Mouse (Mus musculus) ES-Bruce4 (cell line): ENCODE results near the gene Ccdc180. TPM values are rescaled to one million over a fixed set of nuclear protein-coding genes. Genes with fewer than 3 reads are reported as not detected.

Experiments used
- H3K27ac ChIP-seq: 2 replicates; pipeline ENCODE4 v1.5.1; 2012; ENCODE audit warnings: low read length, inconsistent platforms; ENCODE audit not compliant: insufficient read depth
- H3K27me3 ChIP-seq: 2 replicates; pipeline ENCODE4 v1.6.1; 2012; ENCODE audit warnings: mild to moderate bottlenecking, low read length, inconsistent platforms; ENCODE audit not compliant: control insufficient read depth, poor library complexity, insufficient read depth, severe bottlenecking
- H3K36me3 ChIP-seq: 2 replicates; pipeline ENCODE4 v1.6.1; 2012; ENCODE audit warnings: inconsistent platforms, mild to moderate bottlenecking, low read length, moderate library complexity; ENCODE audit not compliant: control insufficient read depth, poor library complexity, insufficient read depth, severe bottlenecking
- H3K4me1 ChIP-seq: one replicate; pipeline ENCODE4 v1.8.1; 2011; ENCODE audit warnings: low read length; ENCODE audit not compliant: control insufficient read depth, insufficient read depth
- H3K4me3 ChIP-seq: 2 replicates; pipeline ENCODE4 v1.5.1; 2011; ENCODE audit warnings: low read depth, mild to moderate bottlenecking, low read length
- H3K9ac ChIP-seq: 2 replicates; pipeline ENCODE4 v1.6.1; 2012; ENCODE audit warnings: low read depth, mild to moderate bottlenecking, inconsistent platforms; ENCODE audit not compliant: poor library complexity, severe bottlenecking
- H3K9me3 ChIP-seq: replicated peaks from 2 replicates; pipeline ENCODE4 v1.6.1; 2012; ENCODE audit warnings: mild to moderate bottlenecking, low read length, inconsistent platforms; ENCODE audit not compliant: control insufficient read depth, poor library complexity, insufficient read depth, severe bottlenecking
- CTCF ChIP-seq: IDR thresholded peaks from one replicate; pipeline ENCODE4 v1.8.1; 2011; ENCODE audit warnings: low read depth, low read length
- EP300 ChIP-seq: IDR thresholded peaks from 2 replicates; pipeline ENCODE4 v1.6.1; 2011; ENCODE audit warnings: low read depth, low read length; ENCODE audit not compliant: insufficient read depth
- POLR2A ChIP-seq: IDR thresholded peaks from one replicate; pipeline ENCODE4 v1.8.1; 2011; ENCODE audit warnings: low read length; ENCODE audit not compliant: insufficient read depth
- polyA plus RNA-seq: library from polyadenylated mRNA; stranded (reverse); fragments of >200 nt; gene quantifications from 2 replicates; pipeline ENCODE4 v1.2.4, GENCODE M21; 2011; ENCODE audit warnings: low read depth; ENCODE audit not compliant: missing spikeins, insufficient read depth, insufficient read length

The Ccdc180 gene
- polyA plus RNA-seq, 1 experiment, result 0.21 TPM

DNA sequence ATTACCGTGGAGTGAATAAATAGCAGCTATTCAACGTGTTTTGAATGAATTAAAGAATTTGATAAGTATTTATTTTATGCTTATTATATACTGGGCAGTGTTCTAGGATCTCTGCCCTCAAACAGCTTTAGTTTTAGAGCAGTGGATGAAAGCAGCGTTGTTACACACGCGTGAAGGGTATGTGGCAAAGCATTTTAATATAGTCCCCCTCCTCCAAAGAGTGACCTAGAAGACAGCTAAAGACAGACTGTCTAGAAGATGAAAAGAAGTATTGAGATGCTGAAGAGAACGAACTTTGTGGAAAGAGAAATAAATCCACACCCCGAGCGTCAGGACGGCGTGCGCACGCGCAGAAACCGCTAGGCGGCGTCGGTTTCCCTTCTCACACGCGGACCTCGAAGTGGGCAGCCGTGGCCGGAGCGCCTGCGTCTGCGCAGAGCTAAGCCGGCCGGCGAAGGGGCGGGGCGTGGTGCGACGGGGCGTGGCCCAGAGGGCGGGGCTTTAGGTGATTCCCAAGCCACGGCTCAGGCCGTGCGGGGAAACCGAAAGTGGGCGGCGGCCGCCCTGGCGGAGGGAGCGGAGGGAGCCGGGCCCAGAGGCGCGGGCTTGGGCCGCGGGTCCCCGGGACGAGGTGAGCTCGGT is 81.8 kb downstream of the Ccdc180 start:
- H3K4me1 ChIP-seq, result no peaks in the 10 kb centered on the region

DNA sequence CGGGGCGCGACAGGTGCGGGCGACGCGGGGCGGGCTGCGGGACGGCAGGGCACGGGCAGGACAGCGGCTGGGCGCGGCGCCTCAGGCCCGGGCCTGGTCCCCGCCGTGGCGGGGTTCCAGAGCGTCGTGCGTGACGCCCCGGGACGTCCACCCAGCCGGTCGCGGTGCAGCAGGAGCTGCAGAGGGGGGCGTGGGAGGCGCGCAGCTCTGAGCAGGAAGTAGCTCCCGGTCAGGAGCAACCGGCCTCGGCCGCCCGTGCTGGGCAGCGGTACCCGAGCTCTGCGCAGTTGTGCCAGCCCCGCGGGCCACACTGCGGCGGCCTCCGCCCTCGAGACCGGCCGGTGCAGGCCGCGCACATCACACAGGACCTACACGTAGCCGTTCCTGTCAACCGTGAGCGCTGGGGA is 82.3 kb downstream of the Ccdc180 start:
- Histone ChIP-seq H3K4me3 (peak overlapping the region; percentile 65), H3K27ac (no peak overlapping the region), H3K4me1 (no peaks in the 10 kb centered on the region), H3K9ac (peak overlapping the region; percentile 65), H3K27me3 (peaks cover 10% of the 10 kb centered on the region), H3K36me3 (no peaks in the 10 kb centered on the region), H3K9me3 (no peaks in the 10 kb centered on the region)
- TF ChIP-seq EP300 (no peak), POLR2A (no peak), CTCF (no peak)

More for the DNA sequence above, 81.8 kb downstream of the Ccdc180 start:
- no peaks in the 10 kb centered on the region for H3K9me3 ChIP-seq
- peaks cover 10% of the 10 kb centered on the region for H3K27me3 ChIP-seq
- H3K9ac ChIP-seq, result peak overlapping the region; percentile 65
- H3K27ac ChIP-seq, result no peak overlapping the region
- peak overlapping the region; percentile 65 for H3K4me3 ChIP-seq
- TF ChIP-seq POLR2A (no peak), CTCF (peak; percentile 68)
- H3K36me3 ChIP-seq, result no peaks in the 10 kb centered on the region

DNA sequence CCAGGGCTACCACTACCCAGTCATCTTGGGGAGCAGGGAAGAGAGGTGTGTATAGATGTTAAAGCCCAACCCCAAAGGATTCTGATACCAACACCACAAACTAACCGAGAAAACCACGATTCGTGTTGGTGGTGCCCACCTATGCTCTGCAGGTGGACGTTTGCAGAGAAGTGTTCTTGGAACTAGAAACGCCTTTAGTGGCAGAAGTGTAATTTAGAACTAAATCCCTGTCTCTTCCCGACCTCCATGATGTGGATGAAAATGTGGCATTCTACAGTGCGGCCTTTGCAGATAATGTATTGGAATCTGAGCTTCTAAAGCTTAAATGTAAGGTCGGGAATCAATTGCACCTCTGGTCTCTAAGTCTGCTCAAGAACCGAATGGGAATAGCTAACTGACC is 82.8 kb downstream of the Ccdc180 start:
- TF ChIP-seq EP300 (no peak), CTCF (no peak), POLR2A (no peak)
- Histone ChIP-seq H3K4me3 (peak overlapping the region; percentile 65), H3K27me3 (peaks cover 10% of the 10 kb centered on the region), H3K4me1 (no peaks in the 10 kb centered on the region), H3K27ac (no peak overlapping the region), H3K9me3 (no peaks in the 10 kb centered on the region), H3K36me3 (no peaks in the 10 kb centered on the region), H3K9ac (peak overlapping the region; percentile 65; the same call in 1 of the 2 replicates)

DNA sequence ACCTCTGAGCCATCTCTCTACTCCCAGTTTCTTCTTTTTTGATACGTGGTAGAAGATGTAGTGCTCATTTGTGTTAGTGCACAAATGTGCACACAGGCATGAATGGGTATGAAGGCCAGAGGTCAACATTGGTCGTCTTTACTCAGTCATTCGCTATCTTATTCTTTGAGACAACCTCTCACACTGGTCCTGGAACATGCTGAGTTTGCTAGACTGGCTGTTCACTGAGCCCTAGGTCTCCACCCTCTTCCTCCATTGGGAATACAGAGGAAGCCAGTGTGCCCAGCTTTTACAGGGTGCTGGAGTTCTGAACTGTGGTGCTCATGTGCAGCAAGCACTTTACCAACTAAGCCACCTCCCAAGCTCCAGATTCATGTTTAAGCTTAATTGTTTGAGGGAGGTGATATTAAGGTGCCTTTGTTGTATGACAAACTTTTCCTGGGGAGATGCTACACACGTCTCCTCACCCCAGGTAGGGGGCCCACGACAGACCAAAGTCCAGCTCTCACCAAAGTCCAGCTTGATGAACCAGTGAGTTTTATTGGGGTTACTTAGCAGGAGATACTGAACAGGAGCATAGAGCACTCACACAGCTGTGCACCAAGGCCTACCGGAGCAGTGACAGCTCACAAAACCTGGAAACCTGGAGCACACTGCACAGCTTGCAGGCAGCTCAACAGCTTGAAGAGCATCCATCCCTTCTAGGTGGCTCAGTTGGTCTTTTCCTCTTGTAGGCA is 87.0 kb downstream of the Ccdc180 start:
- Histone ChIP-seq H3K4me1 (no peaks in the 10 kb centered on the region), H3K4me3 (no peak overlapping the region), H3K27me3 (peaks cover 10% of the 10 kb centered on the region), H3K36me3 (no peaks in the 10 kb centered on the region), H3K9ac (no peak overlapping the region), H3K27ac (no peak overlapping the region), H3K9me3 (no peaks in the 10 kb centered on the region)
- TF ChIP-seq CTCF, result no peak
- no peak for TF ChIP-seq POLR2A
- TF ChIP-seq EP300, result no peak

DNA sequence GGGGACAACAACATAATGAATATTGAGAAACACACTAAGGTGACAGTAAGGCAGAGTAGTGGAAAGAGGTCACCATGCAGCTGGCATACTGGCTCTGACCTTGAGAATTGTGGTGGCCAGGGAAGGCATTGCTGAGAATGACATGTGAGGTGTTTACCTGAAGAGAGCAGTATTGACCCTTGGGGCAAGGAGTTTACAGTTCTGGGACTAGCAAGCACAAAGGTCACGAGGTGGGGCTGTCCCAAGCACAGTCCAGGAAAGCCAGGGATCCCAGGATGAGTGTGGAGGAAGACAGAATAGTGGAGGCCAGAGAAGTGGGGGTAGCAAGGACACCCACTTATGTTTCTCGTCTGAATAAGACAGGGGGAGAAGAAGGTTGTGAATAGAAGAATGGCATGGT is 89.8 kb downstream of the Ccdc180 start:
- no peaks in the 10 kb centered on the region for H3K36me3 ChIP-seq
- H3K4me1 ChIP-seq, result no peaks in the 10 kb centered on the region
- no peak for TF ChIP-seq CTCF
- H3K4me3 ChIP-seq, result no peak overlapping the region
- H3K27me3 ChIP-seq, result no peaks in the 10 kb centered on the region
- no peak overlapping the region for H3K27ac ChIP-seq
- H3K9ac ChIP-seq, result no peak overlapping the region
- no peaks in the 10 kb centered on the region for H3K9me3 ChIP-seq

DNA sequence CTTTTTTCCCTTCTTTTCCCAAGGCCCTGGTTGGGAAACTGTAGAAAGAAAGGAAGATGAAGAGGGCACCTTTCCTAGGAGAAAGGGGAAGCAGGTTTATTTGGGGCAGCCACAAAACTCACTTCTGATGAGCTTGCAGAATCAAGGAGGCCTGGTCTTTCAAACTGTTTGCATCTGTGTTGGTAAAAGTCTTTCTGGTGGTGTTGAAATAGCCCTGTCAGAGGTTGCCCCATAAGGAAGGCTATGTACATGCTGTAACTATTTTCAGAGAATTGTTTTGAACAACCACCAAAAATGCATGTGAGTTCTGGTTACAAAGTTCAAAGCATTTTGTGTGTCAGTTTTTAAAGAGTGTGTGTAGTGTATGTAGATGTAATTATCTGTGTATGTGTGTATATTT is 91.0 kb downstream of the Ccdc180 start:
- TF ChIP-seq EP300 (no peak), CTCF (no peak), POLR2A (no peak)
- H3K4me1 ChIP-seq, result no peaks in the 10 kb centered on the region
- H3K27me3 ChIP-seq, result no peaks in the 10 kb centered on the region

More for the DNA sequence above, 91.0 kb downstream of the Ccdc180 start:
- Histone ChIP-seq H3K36me3 (no peaks in the 10 kb centered on the region), H3K4me3 (no peak overlapping the region), H3K9me3 (no peaks in the 10 kb centered on the region), H3K9ac (no peak overlapping the region), H3K27ac (no peak overlapping the region)
